Mouse (Mus musculus): Measurements from ENCODE around the gene Gstm5. TPM values are rescaled to one million over a fixed set of nuclear protein-coding genes. Genes with fewer than 3 reads are reported as not detected.

Gene Gstm5
- 252 and 282 TPM in 2 replicates for polyA plus RNA-seq (2012; rRNA removed)

- Histone ChIP-seq H3K4me1 (ENCODE audit: control insufficient read depth, insufficient read depth, low read length) (no peaks in the 10 kb centered on the region), H3K4me3 (replicated peaks; ENCODE audit: insufficient read depth, low read depth, low read length) (peak within 1 kb of the TSS; percentile 81), H3K27ac (ENCODE audit: insufficient read depth, low read length) (peak within 1 kb of the TSS; percentile 32; the same call in 1 of the 2 replicates), H3K27me3 (ENCODE audit: control insufficient read depth, insufficient read depth, low read length) (no peaks in the 10 kb centered on the region)
- no peak for TF ChIP-seq CTCF (IDR thresholded peaks at IDR 0.05; ENCODE audit: borderline replicate concordance, insufficient read depth, low read depth, low read length)
- TF ChIP-seq POLR2A (IDR thresholded peaks at IDR 0.05; ENCODE audit: borderline replicate concordance, insufficient read depth, low read length) = peak; percentile 75; the same call in 1 of the 2 replicates
- DNase-seq = peak; percentile 84 to 86
- WGBS = 3% methylated on average over 40 of the region's 40 CpGs
Observed at GRCm38 (mm10) chr3:107895720-107896569, at the start of gene Gstm5. Gstm5 (plus strand) TSS chr3:107895821.

GRCm38 (mm10) chr3:107846175-107846574 lies 49.4 kb upstream of the Gstm5 start:
- Histone ChIP-seq H3K4me3 (replicated peaks; ENCODE audit: insufficient read depth, low read depth, low read length) (no peak overlapping the region), H3K27me3 (ENCODE audit: control insufficient read depth, insufficient read depth, low read length) (no peaks in the 10 kb centered on the region), H3K4me1 (ENCODE audit: control insufficient read depth, insufficient read depth, low read length) (peaks cover 16% of the 10 kb centered on the region), H3K27ac (ENCODE audit: insufficient read depth, low read length) (no peak overlapping the region)
- TF ChIP-seq POLR2A (IDR thresholded peaks at IDR 0.05; ENCODE audit: borderline replicate concordance, insufficient read depth, low read length) (no peak), CTCF (IDR thresholded peaks at IDR 0.05; ENCODE audit: borderline replicate concordance, insufficient read depth, low read depth, low read length) (no peak)
- WGBS = 94% methylated on average over 1 of the region's 1 CpGs
- no peak for DNase-seq

- H3K27me3 ChIP-seq (ENCODE audit: control insufficient read depth, insufficient read depth, low read length) = no peaks in the 10 kb centered on the region
- no peak overlapping the region for H3K4me3 ChIP-seq (replicated peaks; ENCODE audit: insufficient read depth, low read depth, low read length)
- no peak for DNase-seq
- H3K27ac ChIP-seq (ENCODE audit: insufficient read depth, low read length) = no peak overlapping the region
- TF ChIP-seq POLR2A (IDR thresholded peaks at IDR 0.05; ENCODE audit: borderline replicate concordance, insufficient read depth, low read length) (no peak), CTCF (IDR thresholded peaks at IDR 0.05; ENCODE audit: borderline replicate concordance, insufficient read depth, low read depth, low read length) (no peak)
- WGBS = 92% methylated on average over 3 of the region's 3 CpGs
- peaks cover 16% of the 10 kb centered on the region for H3K4me1 ChIP-seq (ENCODE audit: control insufficient read depth, insufficient read depth, low read length)
Observed at GRCm38 (mm10) chr3:107846835-107847234, 48.8 kb upstream of the Gstm5 start.

GRCm38 (mm10) chr3:107848126-107848525 lies 47.5 kb upstream of the Gstm5 start:
- TF ChIP-seq CTCF (IDR thresholded peaks at IDR 0.05; ENCODE audit: borderline replicate concordance, insufficient read depth, low read depth, low read length) (no peak), POLR2A (IDR thresholded peaks at IDR 0.05; ENCODE audit: borderline replicate concordance, insufficient read depth, low read length) (no peak)
- DNase-seq = no peak
- H3K27me3 ChIP-seq (ENCODE audit: control insufficient read depth, insufficient read depth, low read length) = no peaks in the 10 kb centered on the region
- H3K4me3 ChIP-seq (replicated peaks; ENCODE audit: insufficient read depth, low read depth, low read length) = no peak overlapping the region
- H3K4me1 ChIP-seq (ENCODE audit: control insufficient read depth, insufficient read depth, low read length) = peaks cover 16% of the 10 kb centered on the region
- no peak overlapping the region for H3K27ac ChIP-seq (ENCODE audit: insufficient read depth, low read length)
- WGBS = 83% methylated on average over 4 of the region's 4 CpGs

GRCm38 (mm10) chr3:107849000-107849692 lies 46.5 kb upstream of the Gstm5 start:
- DNase-seq = no peak
- Histone ChIP-seq H3K27ac (ENCODE audit: insufficient read depth, low read length) (no peak overlapping the region), H3K4me3 (replicated peaks; ENCODE audit: insufficient read depth, low read depth, low read length) (no peak overlapping the region), H3K4me1 (ENCODE audit: control insufficient read depth, insufficient read depth, low read length) (peaks cover 13% of the 10 kb centered on the region), H3K27me3 (ENCODE audit: control insufficient read depth, insufficient read depth, low read length) (no peaks in the 10 kb centered on the region)
- TF ChIP-seq CTCF (IDR thresholded peaks at IDR 0.05; ENCODE audit: borderline replicate concordance, insufficient read depth, low read depth, low read length) = no peak
- TF ChIP-seq POLR2A (IDR thresholded peaks at IDR 0.05; ENCODE audit: borderline replicate concordance, insufficient read depth, low read length) = no peak
- 85% methylated on average over 6 of the region's 6 CpGs for WGBS

GRCm38 (mm10) chr3:107849693-107850031 lies 46.0 kb upstream of the Gstm5 start:
- no peak overlapping the region for H3K4me3 ChIP-seq (replicated peaks; ENCODE audit: insufficient read depth, low read depth, low read length)
- WGBS = 88% methylated on average over 2 of the region's 2 CpGs
- TF ChIP-seq CTCF (IDR thresholded peaks at IDR 0.05; ENCODE audit: borderline replicate concordance, insufficient read depth, low read depth, low read length) (no peak), POLR2A (IDR thresholded peaks at IDR 0.05; ENCODE audit: borderline replicate concordance, insufficient read depth, low read length) (no peak)

GRCm38 (mm10) chr3:107850418-107851031 lies 45.1 kb upstream of the Gstm5 start:
- DNase-seq = peak; percentile 40 to 58
- TF ChIP-seq POLR2A (IDR thresholded peaks at IDR 0.05; ENCODE audit: borderline replicate concordance, insufficient read depth, low read length) (no peak), CTCF (IDR thresholded peaks at IDR 0.05; ENCODE audit: borderline replicate concordance, insufficient read depth, low read depth, low read length) (no peak)
- no peaks in the 10 kb centered on the region for H3K27me3 ChIP-seq (ENCODE audit: control insufficient read depth, insufficient read depth, low read length)
- 24% methylated on average over 12 of the region's 12 CpGs for WGBS
- H3K4me3 ChIP-seq (replicated peaks; ENCODE audit: insufficient read depth, low read depth, low read length) = no peak overlapping the region
- H3K4me1 ChIP-seq (ENCODE audit: control insufficient read depth, insufficient read depth, low read length) = peaks cover 4% of the 10 kb centered on the region; the same call in 1 of the 2 replicates
- no peak overlapping the region for H3K27ac ChIP-seq (ENCODE audit: insufficient read depth, low read length)

More at GRCm38 (mm10) chr3:107849693-107850031, 46.0 kb upstream of the Gstm5 start:
- DNase-seq = no peak
- H3K4me1 ChIP-seq (ENCODE audit: control insufficient read depth, insufficient read depth, low read length) = peaks cover 8% of the 10 kb centered on the region
- H3K27ac ChIP-seq (ENCODE audit: insufficient read depth, low read length) = no peak overlapping the region
- H3K27me3 ChIP-seq (ENCODE audit: control insufficient read depth, insufficient read depth, low read length) = no peaks in the 10 kb centered on the region
